Mouse (Mus musculus) liver, embryonic 14.5 days (tissue): ENCODE data around the gene 1600002K03Rik. TPM values are rescaled to one million over a fixed set of nuclear protein-coding genes. Genes with fewer than 3 reads are reported as not detected.

Experiments used
- ATAC-seq: fragments of 200-750 bp; cut with Nextera tagmentation; 2 replicates; pipeline ENCODE4 v1.8.0; 2017; ENCODE audit warnings: moderate number of reproducible peaks, mild to moderate bottlenecking, moderate library complexity; ENCODE audit not compliant: insufficient read depth
- DNase-seq, 3 experiments: peaks; one replicate each; pipeline ENCODE4 v3.0.0-alpha.2; 2012 to 2013; ENCODE audit warnings: low read depth in 3 of 3, low spot score in 3 of 3
- H3K27ac ChIP-seq: fragments of 300-500 bp; sonication (generic); 2 replicates; pipeline ENCODE4 v1.5.1; 2014; ENCODE audit warnings: moderate library complexity, mild to moderate bottlenecking, control low read depth, inconsistent platforms
- H3K27me3 ChIP-seq: fragments of 300-500 bp; sonication (generic); 2 replicates; pipeline ENCODE4 v1.6.1; 2014; ENCODE audit warnings: mild to moderate bottlenecking, low read length, moderate library complexity; ENCODE audit not compliant: control insufficient read depth, insufficient read depth
- H3K36me3 ChIP-seq: fragments of 300-500 bp; sonication (generic); replicated peaks from 2 replicates; pipeline ENCODE4 v1.6.1; 2014; ENCODE audit warnings: low read depth; ENCODE audit not compliant: control insufficient read depth, insufficient read depth
- H3K4me1 ChIP-seq, 2 experiments: fragments of 200-500 bp in 1 of 2; fragments of 300-500 bp in 1 of 2; sonication (generic) in 1 of 2; replicated peaks; 2 replicates each; pipeline ENCODE4 v1.6.1; 2012 to 2014; ENCODE audit warnings: antibody characterized with exemption in 1 of 2, inconsistent platforms in 1 of 2, low read length in 1 of 2; ENCODE audit not compliant: control insufficient read depth in 2 of 2, insufficient read depth in 2 of 2
- H3K4me2 ChIP-seq: fragments of 300-500 bp; sonication (generic); 2 replicates; pipeline ENCODE4 v1.6.1; 2014; ENCODE audit warnings: low read depth, mild to moderate bottlenecking, control low read depth, moderate library complexity
- H3K4me3 ChIP-seq, 2 experiments: fragments of 200-500 bp in 1 of 2; fragments of 300-500 bp in 1 of 2; sonication (generic) in 1 of 2; 2 replicates each; pipeline ENCODE4 v1.5.1; 2012 to 2014; ENCODE audit warnings: low read depth in 2 of 2, low read length in 2 of 2, mild to moderate bottlenecking in 2 of 2, control low read depth in 1 of 2, inconsistent platforms in 1 of 2, moderate library complexity in 1 of 2; ENCODE audit not compliant: insufficient read depth in 1 of 2
- H3K9ac ChIP-seq: fragments of 300-500 bp; sonication (generic); replicated peaks from 2 replicates; pipeline ENCODE4 v1.6.1; 2014; ENCODE audit warnings: mild to moderate bottlenecking, control low read depth, moderate library complexity
- H3K9me3 ChIP-seq: fragments of 300-500 bp; sonication (generic); 2 replicates; pipeline ENCODE4 v1.6.1; 2016; ENCODE audit warnings: low read length, mixed read lengths; ENCODE audit not compliant: control insufficient read depth
- CTCF ChIP-seq: IDR thresholded peaks from 2 replicates; pipeline ENCODE4 v1.5.1; 2016; ENCODE audit warnings: antibody characterized with exemption, low read depth, control low read depth
- EP300 ChIP-seq: IDR thresholded peaks from 2 replicates; pipeline ENCODE4 v1.6.1; 2016; ENCODE audit warnings: antibody characterized with exemption, low read depth
- WGBS: fragments of 180-500 bp; shearing (Covaris S2); extraction: QIAGEN DNeasy Blood & Tissue Kit; methylation state at CpG from one replicate; pipeline ENCODE4 v1.1.7; 2014; ENCODE audit not compliant: insufficient replicate concordance; 5-methylcytosine and 5-hydroxymethylcytosine counted together
- polyA plus RNA-seq, 2 experiments: library from polyadenylated mRNA; depleted of rRNA in 1 of 2; stranded (reverse) in 1 of 2; unstranded in 1 of 2; fragments of >200 nt; fragmentation: Nextera tagmentation in 1 of 2; extraction: Ambion mirVana in 1 of 2; gene quantifications; 2 replicates each; pipeline versions ENCODE4 v1.2.1 to v1.2.3; 2012 to 2014

Gene 1600002K03Rik
- polyA plus RNA-seq, 2 experiments = 6.9 to 13.2 TPM

GRCm38 (mm10) chr10:80173358-80173757, 614 bp downstream of the 1600002K03Rik start:
- no peak for TF ChIP-seq EP300
- TF ChIP-seq CTCF = no peak
- H3K4me3 ChIP-seq = peak overlapping the region; percentile 69 to 95
- peaks cover under 1% of the 10 kb centered on the region; the same call in 1 of the 2 replicates for H3K27me3 ChIP-seq
- peaks cover 9 to 12% of the 10 kb centered on the region in 2 experiments for H3K4me1 ChIP-seq
- no peaks in the 10 kb centered on the region; the same call in 1 of the 2 replicates for H3K9me3 ChIP-seq
- DNase-seq (no peak), ATAC-seq (no peak)
- H3K36me3 ChIP-seq = peaks cover 19% of the 10 kb centered on the region
- H3K27ac ChIP-seq = no peak overlapping the region
- peak overlapping the region; percentile 82 for H3K4me2 ChIP-seq
- H3K9ac ChIP-seq = peak overlapping the region; percentile 23
- 1% methylated on average over 11 of the region's 11 CpGs for WGBS

DNA sequence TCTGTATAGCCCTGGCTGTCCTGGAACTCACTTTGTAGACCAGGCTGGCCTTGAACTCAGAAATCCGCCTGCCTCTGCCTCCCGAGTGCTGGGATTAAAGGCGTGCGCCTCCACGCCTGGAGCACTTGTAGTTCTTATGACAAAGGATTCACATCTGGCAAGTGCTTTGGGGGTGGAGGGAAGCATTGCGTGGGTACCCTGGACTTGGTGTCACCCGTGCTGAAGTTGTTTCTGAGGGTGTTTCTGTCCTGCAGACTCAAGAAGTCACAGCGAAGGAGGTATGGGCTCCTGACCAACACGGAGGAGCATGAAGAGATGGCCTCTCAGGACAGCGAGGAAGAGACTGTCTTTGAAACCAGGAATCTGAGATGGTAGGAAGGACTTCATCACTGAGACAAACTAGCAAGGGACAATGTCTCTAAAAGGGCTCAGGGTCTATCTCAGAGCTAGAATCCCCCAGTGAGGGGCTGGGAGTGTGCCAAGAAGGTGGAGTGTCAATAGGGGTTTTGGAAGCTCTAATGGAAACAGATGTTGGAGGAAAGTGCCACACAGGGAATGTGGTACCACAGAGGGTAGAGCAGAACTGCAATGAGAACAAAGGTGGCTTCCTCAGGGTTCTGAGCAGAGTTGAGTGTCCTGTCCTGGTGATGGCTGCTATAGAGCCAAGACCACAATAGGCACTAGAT, 1.4 kb downstream of the 1600002K03Rik start:
- H3K4me3 ChIP-seq = no peak overlapping the region
- TF ChIP-seq EP300 = no peak
- TF ChIP-seq CTCF = no peak
- peak overlapping the region; percentile 82; the same call in 1 of the 2 replicates for H3K4me2 ChIP-seq
- peaks cover 19% of the 10 kb centered on the region for H3K36me3 ChIP-seq
- ATAC-seq (no peak), DNase-seq (no peak)
- peaks cover 5 to 7% of the 10 kb centered on the region in 2 experiments; a peak in 3 of 4 replicates for H3K4me1 ChIP-seq
- WGBS = 80% methylated on average over 10 of the region's 10 CpGs
- no peak overlapping the region for H3K9ac ChIP-seq
- H3K27me3 ChIP-seq = peaks cover 8% of the 10 kb centered on the region
- H3K9me3 ChIP-seq = no peaks in the 10 kb centered on the region; the same call in 1 of the 2 replicates
- H3K27ac ChIP-seq = no peak overlapping the region

- H3K4me1 ChIP-seq = peaks cover 5 to 7% of the 10 kb centered on the region in 2 experiments; a peak in 3 of 4 replicates
- DNase-seq (peak in 1 of 3 experiments; percentile 51), ATAC-seq (no peak)
- H3K27ac ChIP-seq = no peak overlapping the region
- TF ChIP-seq EP300 = no peak
- peak; percentile 85 for TF ChIP-seq CTCF
- no peak overlapping the region for H3K9ac ChIP-seq
- peaks cover 14% of the 10 kb centered on the region for H3K27me3 ChIP-seq
- no peaks in the 10 kb centered on the region; the same call in 1 of the 2 replicates for H3K9me3 ChIP-seq
- WGBS = 27% methylated on average over 2 of the region's 2 CpGs
- H3K4me2 ChIP-seq = no peak overlapping the region
- no peak overlapping the region for H3K4me3 ChIP-seq
- peaks cover 19% of the 10 kb centered on the region for H3K36me3 ChIP-seq
Measured at GRCm38 (mm10) chr10:80174705-80175104, 2.0 kb downstream of the 1600002K03Rik start.

- Histone ChIP-seq H3K27me3 (peaks cover 24% of the 10 kb centered on the region), H3K4me1 (peaks cover 5 to 7% of the 10 kb centered on the region in 2 experiments; a peak in 3 of 4 replicates), H3K4me2 (no peak overlapping the region), H3K9me3 (no peaks in the 10 kb centered on the region; the same call in 1 of the 2 replicates), H3K9ac (no peak overlapping the region), H3K27ac (no peak overlapping the region), H3K36me3 (peaks cover 11% of the 10 kb centered on the region), H3K4me3 (no peak overlapping the region)
- no peak for ATAC-seq
- TF ChIP-seq CTCF (peak; percentile 74), EP300 (no peak)
- WGBS = 37% methylated on average over 4 of the region's 4 CpGs
- DNase-seq = no peak
Measured at GRCm38 (mm10) chr10:80175536-80176269, 3.0 kb downstream of the 1600002K03Rik start.
